Mouse (Mus musculus): ENCODE results near the gene Lrrd1. TPM values are rescaled to one million over a fixed set of nuclear protein-coding genes. Genes with fewer than 3 reads are reported as not detected.

Gene Lrrd1
- 0.08 TPM for polyA plus RNA-seq (2014; fragmentation: Illumina TruSeq; extraction: RNeasy Lipid Tissue Mini Kit (QIAGEN cat#74804); ENCODE audit: insufficient read depth, low read depth, low replicate concordance)

DNA sequence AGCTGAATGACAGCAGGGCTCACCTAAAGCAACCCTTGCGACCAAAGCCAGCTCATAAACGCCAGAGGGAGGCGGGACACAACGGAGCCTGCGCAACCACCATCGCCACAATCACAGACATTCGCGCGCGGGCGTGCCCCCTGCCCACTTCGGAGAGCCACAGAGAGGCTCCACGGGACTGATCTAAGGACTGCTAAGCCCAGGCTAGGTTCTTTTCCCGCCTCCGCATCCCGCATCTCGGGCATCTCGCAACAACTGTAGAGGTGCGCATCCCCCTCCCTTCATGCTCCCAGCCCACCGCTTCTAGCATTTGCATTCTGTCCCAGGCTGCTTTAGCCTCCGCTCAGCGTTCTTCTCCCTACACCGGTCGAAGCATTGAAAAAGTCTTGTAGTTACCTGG, at the start of gene Lrrd1:
Gene Lrrd1 (plus strand): TSS at position 148 of the 400 bp plus-strand sequence.

DNA sequence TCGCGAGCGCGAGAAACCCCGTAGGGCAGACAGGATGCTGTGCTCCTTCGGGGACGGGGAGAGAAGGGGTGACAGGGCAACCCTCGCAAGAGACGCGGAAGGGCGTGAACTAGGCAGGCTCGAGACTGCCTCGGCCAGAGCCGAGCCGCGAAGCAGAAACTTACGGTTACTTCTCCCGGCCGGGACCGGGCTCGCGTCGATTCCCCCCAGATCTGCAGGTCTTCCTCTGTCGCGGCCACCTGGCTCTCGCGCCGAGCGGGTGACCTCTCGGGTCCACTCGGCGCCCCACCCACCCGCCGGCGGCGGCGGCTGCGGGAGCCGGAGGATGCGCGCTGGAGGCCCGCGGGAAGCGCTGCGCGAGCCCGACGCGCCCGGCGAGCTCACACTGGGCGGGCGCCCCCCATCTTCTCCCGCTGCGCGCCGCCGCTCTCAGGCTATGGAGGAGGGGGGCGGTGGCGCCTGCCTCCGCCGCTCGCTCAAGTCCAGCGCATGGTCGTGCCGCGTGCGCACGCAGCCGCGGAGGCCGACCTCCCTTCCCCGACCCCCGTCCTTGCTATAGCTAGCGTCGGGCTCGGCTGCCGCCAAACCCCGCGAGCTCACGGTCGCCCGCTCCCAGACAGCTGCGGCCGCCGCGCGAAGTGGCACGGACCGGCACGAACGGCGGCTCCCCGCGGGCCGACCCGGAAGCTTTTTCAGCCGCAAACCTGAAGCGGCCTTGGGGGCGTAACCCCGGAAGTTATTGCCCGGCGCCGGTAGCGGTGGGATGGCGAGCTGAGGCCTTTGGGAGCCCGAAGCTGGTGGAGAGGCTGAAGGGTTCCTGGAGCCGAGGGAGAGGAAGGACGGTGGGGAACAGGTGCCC, 42.3 kb upstream of the Lrrd1 start, which contains the start of the genes Ankib1 and Krit1:
Gene Ankib1 (minus strand): TSS at position 493 of the 859 bp plus-strand sequence.
Gene Krit1 (plus strand): TSS at position 752 of the 859 bp plus-strand sequence.

DNA sequence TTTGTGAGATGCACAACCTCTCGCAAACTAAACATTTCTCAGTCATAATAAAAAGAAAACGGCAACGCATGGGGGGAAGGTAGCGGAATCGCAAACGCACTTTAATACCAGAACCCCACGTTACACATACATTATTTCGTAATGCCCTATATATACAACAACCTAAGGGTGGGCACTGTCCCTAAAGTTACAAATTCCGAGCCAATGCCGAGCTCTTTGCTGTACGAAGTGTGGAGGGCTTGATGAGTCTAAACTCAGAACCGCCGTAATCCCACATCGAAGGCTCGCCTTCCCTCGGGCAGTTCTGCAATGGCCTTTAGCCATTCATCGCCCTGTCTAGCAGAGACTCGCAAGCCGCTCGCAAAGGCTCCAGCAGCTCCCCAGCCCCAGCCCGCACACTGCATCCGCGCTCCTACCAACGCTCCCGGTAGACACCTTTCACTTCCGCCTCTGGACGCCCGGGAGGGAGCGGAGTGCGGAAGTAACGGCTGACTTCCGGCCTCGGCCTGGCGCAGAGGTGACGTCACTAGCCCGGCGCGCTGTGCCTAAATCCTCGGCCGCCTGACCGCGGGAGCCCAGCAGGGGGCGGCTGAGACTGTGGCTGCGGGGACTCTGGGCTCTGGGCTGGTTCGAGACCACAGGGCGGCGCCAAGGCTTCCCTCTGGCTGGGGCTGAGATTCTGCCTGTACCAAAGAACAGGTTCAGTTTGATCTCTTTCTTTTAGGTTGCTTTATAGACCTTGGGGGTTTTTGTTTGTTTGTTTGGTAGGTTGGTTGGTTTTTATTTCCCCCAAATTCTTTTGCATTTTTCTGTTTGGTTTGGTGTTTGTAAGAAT, 48.7 kb downstream of the Lrrd1 start, which contains the start of gene Mterf1a:
Gene Mterf1a (minus strand): TSS at position 475 of the 835 bp plus-strand sequence.

Other genes starting within 250 kb of the Lrrd1 start
- 6.1 TPM for gene Pex1, start 249.1 kb upstream of the Lrrd1 start, polyA plus RNA-seq (2014; fragmentation: Illumina TruSeq; extraction: RNeasy Lipid Tissue Mini Kit (QIAGEN cat#74804); ENCODE audit: insufficient read depth, low read depth, low replicate concordance)
- 5.1 TPM for gene Rbm48, start 248.6 kb upstream of the Lrrd1 start, polyA plus RNA-seq (2014; fragmentation: Illumina TruSeq; extraction: RNeasy Lipid Tissue Mini Kit (QIAGEN cat#74804); ENCODE audit: insufficient read depth, low read depth, low replicate concordance)
- not detected for gene Tmbim7, start 194.0 kb upstream of the Lrrd1 start, polyA plus RNA-seq (2014; fragmentation: Illumina TruSeq; extraction: RNeasy Lipid Tissue Mini Kit (QIAGEN cat#74804); ENCODE audit: insufficient read depth, low read depth, low replicate concordance)
- 58.6 TPM for gene Gatad1, start 188.0 kb upstream of the Lrrd1 start, polyA plus RNA-seq (2014; fragmentation: Illumina TruSeq; extraction: RNeasy Lipid Tissue Mini Kit (QIAGEN cat#74804); ENCODE audit: insufficient read depth, low read depth, low replicate concordance)
- gene Ankib1, start 42.2 kb upstream of the Lrrd1 start, polyA plus RNA-seq (2014; fragmentation: Illumina TruSeq; extraction: RNeasy Lipid Tissue Mini Kit (QIAGEN cat#74804); ENCODE audit: insufficient read depth, low read depth, low replicate concordance) = 7.2 TPM
- 13.6 TPM for gene Krit1, start 42.0 kb upstream of the Lrrd1 start, polyA plus RNA-seq (2014; fragmentation: Illumina TruSeq; extraction: RNeasy Lipid Tissue Mini Kit (QIAGEN cat#74804); ENCODE audit: insufficient read depth, low read depth, low replicate concordance)
- 4.6 TPM for gene Mterf1a, start 48.8 kb downstream of the Lrrd1 start, polyA plus RNA-seq (2014; fragmentation: Illumina TruSeq; extraction: RNeasy Lipid Tissue Mini Kit (QIAGEN cat#74804); ENCODE audit: insufficient read depth, low read depth, low replicate concordance)
- 8.1 TPM for gene Akap9, start 82.9 kb downstream of the Lrrd1 start, polyA plus RNA-seq (2014; fragmentation: Illumina TruSeq; extraction: RNeasy Lipid Tissue Mini Kit (QIAGEN cat#74804); ENCODE audit: insufficient read depth, low read depth, low replicate concordance)